Mouse (Mus musculus) C2C12 (cell line): Measurements from ENCODE around the gene Hfe2. TPM values are rescaled to one million over a fixed set of nuclear protein-coding genes. Genes with fewer than 3 reads are reported as not detected.

Experiments
- H3K27me3 ChIP-seq: one replicate; pipeline ENCODE4 v1.6.1; 2011; ENCODE audit not compliant: control insufficient read depth, insufficient read depth, insufficient read length
- H3K36me3 ChIP-seq: one replicate; pipeline ENCODE4 v1.6.1; 2011; ENCODE audit not compliant: control insufficient read depth, insufficient read depth
- H3K4me3 ChIP-seq: one replicate; pipeline ENCODE4 v1.5.1; 2011; ENCODE audit warnings: mild to moderate bottlenecking, control low read depth; ENCODE audit not compliant: poor library complexity, insufficient read depth, severe bottlenecking
- H3K79me2 ChIP-seq: one replicate; pipeline ENCODE4 v1.6.1; 2011; ENCODE audit not compliant: control insufficient read depth, insufficient read depth
- H3K79me3 ChIP-seq: one replicate; pipeline ENCODE4 v1.6.1; 2011; ENCODE audit warnings: low read depth, control low read depth
- H3ac ChIP-seq: one replicate; pipeline ENCODE3; 2011; ENCODE audit warnings: low read depth; ENCODE audit not compliant: control insufficient read depth, insufficient read length
- CEBPB ChIP-seq: IDR thresholded peaks from one replicate; pipeline ENCODE4 v1.6.1; 2011; ENCODE audit warnings: low read depth, mild to moderate bottlenecking, control low read depth, moderate library complexity
- CTCF ChIP-seq: IDR thresholded peaks from one replicate; pipeline ENCODE4 v1.5.1; 2011; ENCODE audit not compliant: control insufficient read depth, insufficient read depth, insufficient read length
- FOSL1 ChIP-seq: IDR thresholded peaks from one replicate; pipeline ENCODE4 v1.8.0; 2011; ENCODE audit warnings: mild to moderate bottlenecking, low read length; ENCODE audit not compliant: poor library complexity, insufficient read depth, severe bottlenecking
- MAX ChIP-seq: IDR thresholded peaks from one replicate; pipeline ENCODE4 v1.6.1; 2011; ENCODE audit warnings: mild to moderate bottlenecking, control low read depth
- MYOD1 ChIP-seq: IDR thresholded peaks from one replicate; pipeline ENCODE4 v1.6.1; 2011; ENCODE audit warnings: low read depth; ENCODE audit not compliant: control insufficient read depth, insufficient read length
- MYOG ChIP-seq: IDR thresholded peaks from one replicate; pipeline ENCODE4 v1.6.1; 2011; ENCODE audit not compliant: control insufficient read depth, insufficient read length; ENCODE audit errors: extremely low read depth
- USF1 ChIP-seq: IDR thresholded peaks from one replicate; pipeline ENCODE4 v1.6.1; 2011; ENCODE audit warnings: low read depth, mild to moderate bottlenecking, control low read depth, moderate library complexity
- polyA plus RNA-seq: library from polyadenylated mRNA; unstranded; fragments of >200 nt; fragmentation: generic; extraction: Trizol; gene quantifications from one replicate; pipeline ENCODE4 v1.2.1, GENCODE M21; 2012; ENCODE audit warnings: missing spikeins

The Hfe2 gene
- polyA plus RNA-seq, 1 experiment: 0.23 TPM

DNA sequence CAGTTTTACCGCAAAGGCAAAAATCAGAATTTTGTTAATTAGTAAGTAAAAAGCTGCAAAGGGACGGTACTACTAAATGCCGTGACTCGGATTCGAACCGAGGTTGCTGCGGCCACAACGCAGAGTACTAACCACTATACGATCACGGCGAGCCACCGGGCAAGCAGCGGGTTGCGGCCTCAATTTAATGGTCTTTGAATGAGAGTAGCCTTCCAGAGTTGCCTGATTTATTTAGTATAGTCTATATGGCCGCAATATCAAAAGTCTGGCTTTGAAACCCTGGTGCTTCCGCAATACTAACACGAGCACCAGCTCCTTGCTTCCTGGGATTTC lies 24.7 kb upstream of the Hfe2 start:
- H3K27me3 ChIP-seq: no peaks in the 10 kb centered on the region
- no peaks in the 10 kb centered on the region for H3K36me3 ChIP-seq
- H3K79me2 ChIP-seq: no peaks in the 10 kb centered on the region
- H3K79me3 ChIP-seq: no peaks in the 10 kb centered on the region
- H3K4me3 ChIP-seq: peak overlapping the region; percentile 50
- H3ac ChIP-seq: no peak overlapping the region
- no peak for TF ChIP-seq FOSL1
- TF ChIP-seq MYOD1: no peak
- TF ChIP-seq USF1: no peak
- TF ChIP-seq CTCF: no peak
- TF ChIP-seq MAX: no peak
- TF ChIP-seq MYOG: no peak
- TF ChIP-seq CEBPB: no peak

DNA sequence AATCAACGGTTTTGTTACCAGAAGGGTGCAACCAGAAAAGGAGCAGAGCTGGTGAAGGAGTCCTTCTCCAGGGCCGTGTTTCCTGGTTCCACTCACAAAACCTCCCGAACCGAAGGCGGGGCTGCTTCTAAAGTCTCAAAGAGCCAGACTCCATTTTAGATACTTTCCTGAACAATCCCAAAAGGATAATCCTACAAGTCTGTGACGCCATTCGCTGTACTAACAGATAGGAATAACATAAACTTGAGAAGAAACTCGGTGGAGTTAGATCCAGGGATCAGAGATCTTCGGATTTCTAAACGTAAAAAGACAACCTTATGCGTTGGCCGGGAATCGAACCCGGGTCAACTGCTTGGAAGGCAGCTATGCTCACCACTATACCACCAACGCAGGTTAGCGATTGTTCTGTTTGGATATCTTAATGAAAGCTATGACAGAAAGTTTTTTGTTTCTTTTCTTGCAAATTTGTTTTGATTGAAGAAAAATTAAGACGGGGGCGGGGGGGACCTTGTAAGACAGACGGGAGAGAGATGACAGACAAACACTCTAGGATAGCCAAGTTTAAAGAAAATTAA lies 24.2 kb upstream of the Hfe2 start:
- Histone ChIP-seq H3K79me2 (no peaks in the 10 kb centered on the region), H3K79me3 (no peaks in the 10 kb centered on the region), H3ac (peak overlapping the region; percentile 46), H3K4me3 (peak overlapping the region; percentile 49), H3K36me3 (no peaks in the 10 kb centered on the region), H3K27me3 (no peaks in the 10 kb centered on the region)
- no peak for TF ChIP-seq CTCF
- TF ChIP-seq USF1: no peak
- TF ChIP-seq MAX: no peak
- TF ChIP-seq FOSL1: no peak
- no peak for TF ChIP-seq MYOD1
- no peak for TF ChIP-seq CEBPB
- TF ChIP-seq MYOG: no peak

DNA sequence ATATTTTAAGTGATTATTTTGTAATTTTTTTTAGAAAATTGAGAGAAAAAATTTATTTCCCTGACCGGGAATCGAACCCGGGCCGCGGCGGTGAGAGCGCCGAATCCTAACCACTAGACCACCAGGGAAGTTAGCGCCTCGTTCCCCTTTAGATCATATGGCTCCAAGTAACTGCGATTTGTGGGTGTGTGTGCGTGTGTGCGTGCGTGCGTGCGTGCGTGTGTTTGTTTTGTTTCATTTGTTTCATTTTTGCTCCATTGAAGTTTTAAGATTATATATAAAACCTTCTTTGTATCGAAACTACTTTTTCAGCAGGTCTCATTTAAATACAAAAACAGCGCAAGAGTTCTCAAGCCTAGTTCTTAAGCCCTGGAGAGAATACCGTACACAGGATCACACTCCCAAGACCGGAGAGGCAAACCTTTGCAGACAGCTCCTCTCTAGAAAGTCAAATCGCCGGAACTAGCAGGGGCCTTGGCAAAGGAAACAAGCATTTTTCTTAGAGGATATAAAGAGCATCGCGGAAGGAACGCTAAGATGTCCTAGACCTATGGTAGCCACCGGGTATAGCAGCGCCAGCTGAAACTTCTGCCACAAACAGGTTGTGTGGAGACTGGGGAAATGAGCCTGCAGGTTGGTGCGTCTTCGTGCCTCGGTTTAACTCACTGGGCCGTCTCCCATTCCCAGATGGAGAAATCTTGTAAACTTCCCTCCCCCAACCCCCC lies 23.4 kb upstream of the Hfe2 start:
- H3K4me3 ChIP-seq: peak overlapping the region; percentile 51
- H3K27me3 ChIP-seq: no peaks in the 10 kb centered on the region
- TF ChIP-seq USF1 (no peak), MYOD1 (no peak), FOSL1 (no peak), CEBPB (no peak), MAX (no peak), CTCF (no peak), MYOG (no peak)
- no peaks in the 10 kb centered on the region for H3K79me3 ChIP-seq
- peak overlapping the region; percentile 54 for H3ac ChIP-seq
- no peaks in the 10 kb centered on the region for H3K79me2 ChIP-seq
- H3K36me3 ChIP-seq: no peaks in the 10 kb centered on the region

- Histone ChIP-seq H3K4me3 (peak overlapping the region; percentile 51), H3K79me3 (no peaks in the 10 kb centered on the region), H3K36me3 (no peaks in the 10 kb centered on the region), H3K79me2 (no peaks in the 10 kb centered on the region), H3K27me3 (no peaks in the 10 kb centered on the region), H3ac (peak overlapping the region; percentile 59)
- TF ChIP-seq MYOD1 (no peak), CTCF (no peak), CEBPB (peak; percentile 63), FOSL1 (no peak), MAX (no peak)
Observed at GRCm38 (mm10) chr3:96502181-96503082, 22.5 kb upstream of the Hfe2 start.

DNA sequence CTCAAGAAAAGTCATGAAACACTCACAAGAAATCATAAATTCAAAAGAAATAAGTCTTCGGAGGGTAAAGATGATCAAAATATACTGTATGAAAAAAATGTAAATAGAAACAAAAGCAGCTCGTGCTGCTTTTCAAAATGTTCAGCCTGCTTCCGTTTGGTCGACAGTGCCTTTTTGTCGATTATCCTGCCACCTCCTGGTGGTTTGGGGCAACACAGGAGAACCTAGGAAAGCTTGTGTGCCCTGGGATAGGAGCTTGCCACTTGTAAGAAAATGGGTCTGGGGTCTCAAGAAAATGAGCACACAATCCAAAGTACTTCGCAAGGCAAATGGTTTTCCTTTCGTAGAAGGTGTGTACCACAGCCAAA lies 21.9 kb upstream of the Hfe2 start:
- Histone ChIP-seq H3K79me2 (no peaks in the 10 kb centered on the region), H3K27me3 (no peaks in the 10 kb centered on the region), H3ac (no peak overlapping the region), H3K4me3 (peak overlapping the region; percentile 51), H3K79me3 (no peaks in the 10 kb centered on the region), H3K36me3 (no peaks in the 10 kb centered on the region)
- TF ChIP-seq CTCF (peak; percentile 58), CEBPB (no peak), USF1 (no peak)

DNA sequence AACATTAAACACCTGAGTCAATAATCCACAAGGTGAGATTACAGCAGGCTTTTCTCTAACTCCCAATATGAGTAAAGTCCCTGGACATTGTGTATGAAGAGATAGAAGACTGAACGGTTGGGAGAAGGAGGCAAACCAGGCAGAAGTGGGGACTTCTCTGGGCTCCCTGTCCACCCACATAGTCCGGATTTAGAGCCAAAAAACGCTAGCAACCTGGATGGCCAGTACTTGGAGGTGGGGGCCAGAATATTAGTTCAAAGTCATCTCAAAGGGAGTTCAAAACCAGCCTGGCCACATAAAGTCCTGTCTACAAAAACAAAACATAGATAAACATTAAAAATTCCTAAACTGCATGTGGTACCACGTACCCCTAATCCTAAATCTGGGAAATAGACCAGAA lies 21.0 kb upstream of the Hfe2 start:
- Histone ChIP-seq H3K79me3 (no peaks in the 10 kb centered on the region), H3K4me3 (no peak overlapping the region), H3K27me3 (no peaks in the 10 kb centered on the region), H3ac (no peak overlapping the region), H3K36me3 (no peaks in the 10 kb centered on the region), H3K79me2 (no peaks in the 10 kb centered on the region)
- TF ChIP-seq CEBPB: no peak
- no peak for TF ChIP-seq USF1
